In genomic region chr3:86010618-86011017, GRCm38 (mm10) we compare ENCODE assay signal across 17 mouse cellular contexts. TPM values are rescaled to one million over a fixed set of nuclear protein-coding genes. Genes with fewer than 3 reads are reported as not detected.
DNase-seq lines count a peak whose midpoint lies in the region; ATAC-seq and TF ChIP-seq lines count a peak whose summit lies in the region.
"Had no signal": no experiment of that assay in that cellular context is flagged by ENCODE, and none has a peak within 500 bp of the region (broad histone marks: within the 10 kb centered on the region; RNA-seq: fewer than 3 reads in every experiment).

No protein-coding gene starts in this region.

- no peak overlapping the region for H3K4me2 ChIP-seq in kidney, postnatal 0 days (ENCODE audit: low read length)
- no peak overlapping the region for H3K4me2 ChIP-seq in neural tube, embryonic 11.5 days (ENCODE audit: low read depth)
- H3K4me2 ChIP-seq in forebrain, embryonic 14.5 days (ENCODE audit: low read length): no peak overlapping the region
- H3K4me2 ChIP-seq: neural tube, embryonic 15.5 days; stomach, embryonic 15.5 days had no signal

- no peak for ATAC-seq in kidney, postnatal 0 days (replicated peaks; ENCODE audit: low FRiP score, low read depth)
- ATAC-seq in neural tube, embryonic 11.5 days (ENCODE audit: insufficient read depth, low FRiP score, low TSS enrichment): no peak
- ATAC-seq in forebrain, embryonic 14.5 days: no peak

- peaks cover 7% of the 10 kb centered on the region; the same call in 1 of the 2 replicates for H3K36me3 ChIP-seq in kidney, postnatal 0 days (ENCODE audit: insufficient read depth, low read length)
- H3K36me3 ChIP-seq in neural tube, embryonic 11.5 days (ENCODE audit: control insufficient read depth, insufficient read depth, low read length): no peaks in the 10 kb centered on the region
- H3K36me3 ChIP-seq in forebrain, embryonic 14.5 days (ENCODE audit: control insufficient read depth, insufficient read depth, low read length): no peaks in the 10 kb centered on the region

- peak; percentile 72 for DNase-seq in kidney, postnatal 0 days (ENCODE audit: low spot score)
- no peak for DNase-seq in kidney, adult 8-10 months
- DNase-seq in neural tube, embryonic 11.5 days (ENCODE audit: low spot score): peak; percentile 30
- DNase-seq in neural tube, embryonic 10.5 days (ENCODE audit: extremely low spot score, low spot score): no peak
- DNase-seq in ZHBTc4 (ENCODE audit: low read depth, low spot score): peak; percentile 95
- peak; percentile 36 for DNase-seq in yolk sac, embryonic 10.5 days (ENCODE audit: low spot score)
- no peak for DNase-seq in thymus, postnatal 4 days
- DNase-seq in forebrain, embryonic 14.5 days (ENCODE audit: low spot score): no peak
- DNase-seq: adrenal gland, postnatal 25 days; cerebellum, adult 9-10 months; gastrocnemius, postnatal 10 days; left cerebral cortex, postnatal 4 days; spleen, adult 18-20 months had no signal

- H3K27ac ChIP-seq in kidney, postnatal 0 days: 0 out of 2 replicates have a peak overlapping the region, but pooled peaks have one; percentile 31
- no peak overlapping the region for H3K27ac ChIP-seq in neural tube, embryonic 11.5 days (ENCODE audit: low read depth, low read length)
- H3K27ac ChIP-seq in forebrain, embryonic 14.5 days (ENCODE audit: low read depth, low read length): no peak overlapping the region
- H3K27ac ChIP-seq: liver, embryonic 14.5 days; neural tube, embryonic 15.5 days; stomach, embryonic 15.5 days had no signal

- no peaks in the 10 kb centered on the region for H3K9me3 ChIP-seq in kidney, postnatal 0 days (replicated peaks; ENCODE audit: low read length)
- no peaks in the 10 kb centered on the region for H3K9me3 ChIP-seq in neural tube, embryonic 11.5 days (ENCODE audit: control insufficient read depth, low read length)
- H3K9me3 ChIP-seq in forebrain, embryonic 14.5 days (replicated peaks; ENCODE audit: control insufficient read depth, low read length): no peaks in the 10 kb centered on the region
- H3K9me3 ChIP-seq: neural tube, embryonic 15.5 days; stomach, embryonic 15.5 days had no signal

- no peak overlapping the region for H3K4me3 ChIP-seq in kidney, postnatal 0 days (replicated peaks; ENCODE audit: low read depth, low read length)
- H3K4me3 ChIP-seq in neural tube, embryonic 11.5 days (ENCODE audit: low read depth, low read length): no peak overlapping the region
- H3K4me3 ChIP-seq in forebrain, embryonic 14.5 days (ENCODE audit: low read depth, low read length): no peak overlapping the region
- H3K4me3 ChIP-seq: megakaryocyte, embryonic 14.5 days; neural tube, embryonic 15.5 days; stomach, embryonic 15.5 days had no signal

- WGBS in kidney, postnatal 0 days: 55% methylated on average over 3 of the region's 3 CpGs
- WGBS in neural tube, embryonic 11.5 days: 71% methylated on average over 3 of the region's 3 CpGs
- 71% methylated on average over 3 of the region's 3 CpGs for WGBS in forebrain, embryonic 14.5 days

- no peak overlapping the region for H3K9ac ChIP-seq in kidney, postnatal 0 days (ENCODE audit: low read depth, low read length)
- no peak overlapping the region for H3K9ac ChIP-seq in neural tube, embryonic 11.5 days (ENCODE audit: low read length)
- H3K9ac ChIP-seq in forebrain, embryonic 14.5 days (ENCODE audit: low read length): no peak overlapping the region
- H3K9ac ChIP-seq: liver, embryonic 14.5 days; neural tube, embryonic 15.5 days; stomach, embryonic 15.5 days had no signal

- no peak for TF ChIP-seq CTCF in kidney, postnatal 0 days (IDR thresholded peaks at IDR 0.05; ENCODE audit: low read depth)

- no peaks in the 10 kb centered on the region for H3K27me3 ChIP-seq in kidney, postnatal 0 days (ENCODE audit: insufficient read depth, low read length)
- no peaks in the 10 kb centered on the region for H3K27me3 ChIP-seq in neural tube, embryonic 11.5 days (ENCODE audit: control insufficient read depth, insufficient read depth, low read length)
- H3K27me3 ChIP-seq in forebrain, embryonic 14.5 days (replicated peaks; ENCODE audit: control insufficient read depth, insufficient read depth, low read length): no peaks in the 10 kb centered on the region
- H3K27me3 ChIP-seq: neural tube, embryonic 15.5 days; stomach, embryonic 15.5 days had no signal

- H3K4me1 ChIP-seq in kidney, postnatal 0 days (replicated peaks; ENCODE audit: insufficient read depth, low read length): 0 out of 2 replicates have a peak, but pooled peaks cover 4% of the 10 kb centered on the region
- H3K4me1 ChIP-seq in neural tube, embryonic 11.5 days (ENCODE audit: control insufficient read depth, insufficient read depth, low read length): no peaks in the 10 kb centered on the region
- no peaks in the 10 kb centered on the region for H3K4me1 ChIP-seq in forebrain, embryonic 14.5 days (ENCODE audit: control insufficient read depth, insufficient read depth, low read length)
- H3K4me1 ChIP-seq: megakaryocyte, embryonic 14.5 days; neural tube, embryonic 15.5 days had no signal

RNA-seq across cellular contexts. Expression of gene Prss48, which starts 8.3 kb away (rescaled TPM):
- polyA plus RNA-seq in kidney, postnatal 0 days (2015; fragmentation: Nextera tagmentation; extraction: Ambion mirVana): not detected in 2 replicates
- polyA plus RNA-seq in neural tube, embryonic 11.5 days (2014; fragmentation: Nextera tagmentation; extraction: Ambion mirVana): not detected in 2 replicates
- polyA plus RNA-seq in forebrain, embryonic 14.5 days (2014; fragmentation: Nextera tagmentation; extraction: Ambion mirVana): not detected in 2 replicates
- polyA plus RNA-seq: liver, embryonic 14.5 days; neural tube, embryonic 15.5 days; stomach, embryonic 15.5 days had no signal

RNA-seq across cellular contexts. Expression of gene Sh3d19, which starts 39.7 kb away (rescaled TPM):
- 24.2 and 29.0 TPM in 2 replicates for polyA plus RNA-seq in kidney, postnatal 0 days (2015; fragmentation: Nextera tagmentation; extraction: Ambion mirVana)
- 11.1 and 11.8 TPM in 2 replicates for polyA plus RNA-seq in neural tube, embryonic 11.5 days (2014; fragmentation: Nextera tagmentation; extraction: Ambion mirVana)
- 4.6 and 6.9 TPM in 2 replicates for polyA plus RNA-seq in forebrain, embryonic 14.5 days (2014; fragmentation: Nextera tagmentation; extraction: Ambion mirVana)

Comparison
In these comparisons a context has a peak if more than half of its experiments do, and no peak if none do; other contexts are left out.
1. DNase-seq: peak in kidney, postnatal 0 days (single experiment), neural tube, embryonic 11.5 days (single experiment), ZHBTc4 (single experiment) and yolk sac, embryonic 10.5 days (single experiment); none in kidney, adult 8-10 months (0 of 2), neural tube, embryonic 10.5 days (single experiment), thymus, postnatal 4 days (single experiment) and forebrain, embryonic 14.5 days (single experiment).